Mouse (Mus musculus) small intestine, adult 2 months (tissue): ENCODE data around the gene Sipa1l2. TPM values are rescaled to one million over a fixed set of nuclear protein-coding genes. Genes with fewer than 3 reads are reported as not detected.
A peak's percentile ranks its signal among the peaks of the same experiment; 100 is the strongest.

Experiments
- H3K27ac ChIP-seq: fragments of 200-500 bp; 2 replicates; pipeline ENCODE4 v1.5.1; 2012; ENCODE audit warnings: low read depth, low read length, control low read depth, inconsistent platforms; ENCODE audit not compliant: insufficient read depth
- H3K27me3 ChIP-seq: fragments of 200-500 bp; 2 replicates; pipeline ENCODE4 v1.6.1; 2012; ENCODE audit warnings: mild to moderate bottlenecking, moderate library complexity, low read length, inconsistent platforms; ENCODE audit not compliant: control insufficient read depth, insufficient read depth
- H3K36me3 ChIP-seq: fragments of 200-500 bp; 2 replicates; pipeline ENCODE4 v1.6.1; 2012; ENCODE audit warnings: mild to moderate bottlenecking, low read length, control low read depth, inconsistent platforms; ENCODE audit not compliant: control insufficient read depth, insufficient read depth
- H3K4me1 ChIP-seq: fragments of 200-500 bp; 2 replicates; pipeline ENCODE4 v1.6.1; 2012; ENCODE audit warnings: low read length, inconsistent platforms, mixed read lengths; ENCODE audit not compliant: control insufficient read depth, insufficient read depth, insufficient read length
- H3K4me3 ChIP-seq: fragments of 200-500 bp; 2 replicates; pipeline ENCODE4 v1.5.1; 2012; ENCODE audit warnings: low read depth, mild to moderate bottlenecking, control low read depth, inconsistent platforms, low read length, moderate library complexity
- CTCF ChIP-seq: fragments of 200-500 bp; IDR thresholded peaks from 2 replicates; pipeline ENCODE4 v1.5.1; 2012; ENCODE audit warnings: low read depth, mild to moderate bottlenecking, control low read depth, inconsistent platforms, low read length, moderate library complexity, mixed read lengths; ENCODE audit not compliant: insufficient replicate concordance, insufficient read length; ENCODE audit errors: extremely low read depth
- POLR2A ChIP-seq: fragments of 200-500 bp; IDR thresholded peaks from 2 replicates; pipeline ENCODE4 v1.6.1; 2012; ENCODE audit warnings: low read depth, mild to moderate bottlenecking, control low read depth, inconsistent platforms, low read length, moderate library complexity
- WGBS: fragments of 180-500 bp; shearing (Covaris S2); methylation state at CpG from one replicate; pipeline ENCODE4 v1.1.7; 2018; 5-methylcytosine and 5-hydroxymethylcytosine counted together
- polyA plus RNA-seq: library from polyadenylated mRNA; depleted of rRNA; stranded (reverse); fragments of >200 nt; gene quantifications from 2 replicates; pipeline ENCODE4 v1.2.3, GENCODE M21; 2012

Gene Sipa1l2
- polyA plus RNA-seq, 1 experiment = 9.7 TPM

GRCm38 (mm10) chr8:125518951-125519350 lies 50.7 kb downstream of the Sipa1l2 start:
- no peak for TF ChIP-seq POLR2A
- no peak for TF ChIP-seq CTCF
- Histone ChIP-seq H3K4me3 (no peak overlapping the region), H3K27me3 (no peaks in the 10 kb centered on the region), H3K4me1 (peaks cover 12% of the 10 kb centered on the region), H3K27ac (no peak overlapping the region), H3K36me3 (no peaks in the 10 kb centered on the region)
- WGBS = 81% methylated on average over 4 of the region's 4 CpGs

- WGBS = 78% methylated on average over 6 of the region's 6 CpGs
- no peaks in the 10 kb centered on the region for H3K36me3 ChIP-seq
- no peak overlapping the region for H3K27ac ChIP-seq
- no peaks in the 10 kb centered on the region for H3K27me3 ChIP-seq
- H3K4me3 ChIP-seq = no peak overlapping the region
- no peak for TF ChIP-seq POLR2A
- no peak for TF ChIP-seq CTCF
- peaks cover 12% of the 10 kb centered on the region for H3K4me1 ChIP-seq
These were observed 51.3 kb downstream of the Sipa1l2 start for GRCm38 (mm10) chr8:125518301-125518700.

- no peaks in the 10 kb centered on the region for H3K36me3 ChIP-seq
- WGBS = 69% methylated on average over 8 of the region's 8 CpGs
- peaks cover 9% of the 10 kb centered on the region for H3K4me1 ChIP-seq
- no peak for TF ChIP-seq CTCF
- TF ChIP-seq POLR2A = no peak
- no peak overlapping the region for H3K27ac ChIP-seq
- H3K27me3 ChIP-seq = no peaks in the 10 kb centered on the region
- no peak overlapping the region for H3K4me3 ChIP-seq
These were observed 52.2 kb downstream of the Sipa1l2 start for GRCm38 (mm10) chr8:125517397-125517796.

GRCm38 (mm10) chr8:125516115-125516905 lies 53.3 kb downstream of the Sipa1l2 start:
- Histone ChIP-seq H3K4me3 (no peak overlapping the region), H3K27me3 (no peaks in the 10 kb centered on the region), H3K36me3 (no peaks in the 10 kb centered on the region), H3K27ac (no peak overlapping the region), H3K4me1 (peaks cover 7% of the 10 kb centered on the region)
- TF ChIP-seq CTCF = no peak
- no peak for TF ChIP-seq POLR2A
- WGBS = 77% methylated on average over 6 of the region's 6 CpGs

GRCm38 (mm10) chr8:125515665-125516064 lies 53.9 kb downstream of the Sipa1l2 start:
- no peak for TF ChIP-seq CTCF
- no peak for TF ChIP-seq POLR2A
- Histone ChIP-seq H3K4me1 (peaks cover 9% of the 10 kb centered on the region), H3K4me3 (no peak overlapping the region), H3K27me3 (no peaks in the 10 kb centered on the region), H3K27ac (no peak overlapping the region), H3K36me3 (no peaks in the 10 kb centered on the region)
- 74% methylated on average over 8 of the region's 8 CpGs for WGBS

GRCm38 (mm10) chr8:125513935-125514334 lies 55.7 kb downstream of the Sipa1l2 start:
- WGBS = 47% methylated on average over 5 of the region's 5 CpGs
- Histone ChIP-seq H3K27ac (peak overlapping the region; percentile 24; the same call in 1 of the 2 replicates), H3K27me3 (no peaks in the 10 kb centered on the region), H3K36me3 (no peaks in the 10 kb centered on the region), H3K4me1 (peaks cover 9% of the 10 kb centered on the region), H3K4me3 (no peak overlapping the region)
- TF ChIP-seq POLR2A = no peak
- no peak for TF ChIP-seq CTCF

GRCm38 (mm10) chr8:125513242-125513866 lies 56.3 kb downstream of the Sipa1l2 start:
- Histone ChIP-seq H3K27me3 (no peaks in the 10 kb centered on the region), H3K36me3 (no peaks in the 10 kb centered on the region), H3K27ac (peak overlapping the region; percentile 24; the same call in 1 of the 2 replicates), H3K4me3 (no peak overlapping the region), H3K4me1 (peaks cover 9% of the 10 kb centered on the region)
- 79% methylated on average over 5 of the region's 5 CpGs for WGBS
- TF ChIP-seq POLR2A = no peak
- TF ChIP-seq CTCF = no peak
